Mouse (Mus musculus) stomach, embryonic 14.5 days (tissue): ENCODE measurements around the gene Aff3. TPM values are rescaled to one million over a fixed set of nuclear protein-coding genes. Genes with fewer than 3 reads are reported as not detected.

Experiments used
- ATAC-seq: fragments of 200-750 bp; cut with Nextera tagmentation; 2 replicates; pipeline ENCODE4 v1.8.0; 2017; ENCODE audit warnings: low read depth, moderate TSS enrichment; ENCODE audit not compliant: insufficient number of reproducible peaks, insufficient read depth, low FRiP score
- H3K27ac ChIP-seq: fragments of 300-500 bp; sonication (generic); 2 replicates; pipeline ENCODE4 v1.5.1; 2014; ENCODE audit warnings: mild to moderate bottlenecking, low read length, moderate library complexity, mixed read lengths
- H3K27me3 ChIP-seq: fragments of 300-500 bp; sonication (generic); 2 replicates; pipeline ENCODE4 v1.6.1; 2014; ENCODE audit warnings: low read length, control low read depth, mixed read lengths; ENCODE audit not compliant: control insufficient read depth, insufficient read depth
- H3K36me3 ChIP-seq: fragments of 300-500 bp; sonication (generic); 2 replicates; pipeline ENCODE4 v1.6.1; 2014; ENCODE audit warnings: mild to moderate bottlenecking, control low read depth, low read length, moderate library complexity, mixed read lengths; ENCODE audit not compliant: control insufficient read depth, insufficient read depth
- H3K4me1 ChIP-seq: fragments of 300-500 bp; sonication (generic); 2 replicates; pipeline ENCODE4 v1.6.1; 2014; ENCODE audit warnings: low read length, control low read depth, mixed read lengths; ENCODE audit not compliant: control insufficient read depth, insufficient read depth
- H3K4me2 ChIP-seq: fragments of 300-500 bp; sonication (generic); replicated peaks from 2 replicates; pipeline ENCODE4 v1.6.1; 2014; ENCODE audit warnings: low read depth, low read length, control low read depth
- H3K4me3 ChIP-seq: fragments of 300-500 bp; sonication (generic); 2 replicates; pipeline ENCODE4 v1.5.1; 2014; ENCODE audit warnings: low read depth, low read length, control low read depth
- H3K9ac ChIP-seq: fragments of 300-500 bp; sonication (generic); replicated peaks from 2 replicates; pipeline ENCODE4 v1.6.1; 2014; ENCODE audit warnings: low read depth, mild to moderate bottlenecking, control low read depth, low read length, moderate library complexity, mixed read lengths
- H3K9me3 ChIP-seq: fragments of 300-500 bp; sonication (generic); 2 replicates; pipeline ENCODE4 v1.6.1; 2016; ENCODE audit warnings: low read depth, low read length, control low read depth; ENCODE audit not compliant: control insufficient read depth
- WGBS: fragments of 180-500 bp; shearing (Covaris S2); extraction: QIAGEN DNeasy Blood & Tissue Kit; methylation state at CpG from one replicate; pipeline ENCODE4 v1.1.7; 2014; 5-methylcytosine and 5-hydroxymethylcytosine counted together
- polyA plus RNA-seq: library from polyadenylated mRNA; unstranded; fragments of >200 nt; fragmentation: Nextera tagmentation; extraction: Ambion mirVana; gene quantifications from 2 replicates; pipeline ENCODE4 v1.2.1, GENCODE M21; 2014

The Aff3 gene
- polyA plus RNA-seq, 1 experiment from 2014 or later, result 8.2 TPM

DNA sequence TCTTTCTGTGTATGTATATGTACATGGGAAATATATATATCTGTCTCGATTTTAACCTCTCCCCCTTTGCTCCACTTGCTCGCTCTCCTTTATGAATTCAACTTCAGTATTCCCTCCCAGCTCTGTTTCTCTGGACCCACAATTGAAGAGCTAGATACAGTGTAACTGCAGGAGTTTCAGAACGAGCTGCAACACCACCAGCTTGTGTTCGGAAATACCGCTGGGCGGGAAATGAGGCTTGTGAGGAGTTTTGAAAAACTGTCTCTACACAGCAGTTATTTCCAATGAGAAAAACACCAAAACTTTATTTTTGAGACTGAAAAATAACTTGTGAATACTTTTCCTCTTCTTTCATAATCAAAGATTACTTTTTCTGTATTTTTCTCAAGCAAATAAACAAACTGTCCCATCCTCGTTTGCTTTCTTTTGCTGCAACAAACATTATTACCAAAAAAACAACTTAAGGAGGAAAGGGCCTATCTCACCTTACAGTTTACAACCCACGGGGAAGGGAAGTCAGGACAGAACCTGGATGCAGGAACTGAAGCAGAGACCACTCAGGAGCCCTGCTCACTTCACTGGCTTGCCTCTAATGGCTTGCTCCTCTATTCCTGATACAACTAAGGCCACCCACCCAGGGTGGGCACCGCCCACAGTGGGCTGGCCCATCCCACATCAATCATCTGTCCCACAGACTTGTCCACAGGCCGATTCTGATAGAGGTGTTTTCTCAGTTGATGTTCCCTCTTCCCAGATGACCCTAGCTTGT is 533.9 kb downstream of the Aff3 start:
- no peak for ATAC-seq
- Histone ChIP-seq H3K36me3 (no peaks in the 10 kb centered on the region), H3K4me2 (no peak overlapping the region), H3K4me3 (no peak overlapping the region), H3K4me1 (peaks cover 12% of the 10 kb centered on the region; the same call in 1 of the 2 replicates), H3K9me3 (no peaks in the 10 kb centered on the region), H3K27me3 (no peaks in the 10 kb centered on the region), H3K9ac (peak overlapping the region; percentile 87; the same call in 1 of the 2 replicates), H3K27ac (no peak overlapping the region; the same call in 1 of the 2 replicates)
- WGBS, result 39% methylated on average over 10 of the region's 10 CpGs

DNA sequence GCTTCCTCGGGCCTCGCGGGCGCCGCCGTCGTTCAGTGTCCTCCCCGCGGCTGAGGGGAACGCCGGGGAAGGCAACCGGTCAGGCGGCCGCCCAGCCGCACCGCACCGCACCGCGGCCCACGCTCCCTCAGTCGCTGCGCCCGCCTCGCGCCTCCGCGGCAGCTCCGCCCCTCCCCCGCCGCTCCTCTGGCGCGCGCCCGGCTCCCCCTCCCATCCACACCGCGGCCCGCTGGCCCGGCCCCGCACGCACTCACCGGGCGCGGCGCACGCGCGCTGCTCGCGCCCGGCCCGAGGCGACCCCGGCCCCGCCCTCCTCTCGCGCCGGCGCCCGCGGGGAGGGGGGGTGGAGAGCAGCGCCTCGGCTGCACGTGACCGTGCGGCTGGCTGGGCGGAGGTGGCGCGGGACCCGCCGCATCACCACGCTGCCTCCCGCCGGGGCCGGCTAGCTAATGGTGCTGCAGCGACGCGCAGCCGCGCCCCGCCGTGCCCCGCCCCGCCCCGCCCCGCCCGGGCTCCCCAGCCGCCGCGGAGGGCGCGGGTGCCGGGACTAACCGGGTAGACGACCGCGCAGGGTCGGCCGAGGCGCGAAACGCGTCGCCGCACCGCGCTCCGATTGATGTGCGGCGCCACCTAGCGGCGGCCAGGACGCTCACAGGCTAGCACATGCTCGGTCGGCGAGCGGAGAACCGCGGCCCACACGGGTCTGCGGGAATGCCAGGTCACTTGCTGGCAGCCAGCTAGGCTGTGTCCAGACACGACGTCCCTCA is 535.1 kb downstream of the Aff3 start, which contains the start of gene Rev1:
Gene Rev1 (minus strand): TSS at position 301 of the 767 bp plus-strand sequence.
- under 1% methylated on average over 63 of the region's 122 CpGs for WGBS

DNA sequence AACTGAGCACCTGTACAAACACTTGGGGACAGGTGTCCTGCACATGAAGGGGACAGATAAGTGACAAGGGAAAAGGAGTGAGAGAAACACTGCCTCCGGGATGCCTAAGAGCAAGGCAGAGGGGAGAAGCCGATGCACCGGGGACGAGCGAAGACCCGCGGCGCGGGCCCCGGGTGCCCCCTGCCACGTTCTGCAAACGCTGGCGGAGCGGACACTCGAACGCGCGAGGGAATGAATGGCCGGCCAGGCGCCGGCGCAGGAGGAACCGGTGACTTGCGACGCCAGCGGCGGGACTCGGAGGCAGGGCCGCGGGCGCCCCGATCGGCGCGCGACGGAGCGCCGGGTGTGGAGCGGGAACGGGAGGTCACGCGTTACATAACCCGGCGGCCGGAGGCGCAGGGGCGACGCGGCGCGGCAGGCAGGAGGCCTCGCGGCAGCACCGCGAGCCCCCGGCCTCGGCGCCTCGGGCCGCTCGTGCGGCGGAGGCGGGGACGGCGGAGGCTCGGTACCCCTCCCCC is 535.8 kb downstream of the Aff3 start:
- peak overlapping the region; percentile 87 for H3K9ac ChIP-seq
- no peaks in the 10 kb centered on the region for H3K36me3 ChIP-seq
- H3K4me1 ChIP-seq, result peaks cover 12% of the 10 kb centered on the region; the same call in 1 of the 2 replicates
- peak overlapping the region; percentile 67 for H3K4me2 ChIP-seq
- H3K27ac ChIP-seq, result peak overlapping the region; percentile 80
- H3K9me3 ChIP-seq, result no peaks in the 10 kb centered on the region
- WGBS, result under 1% methylated on average over 50 of the region's 68 CpGs
- H3K4me3 ChIP-seq, result peak overlapping the region; percentile 85
- ATAC-seq, result no peak; the same call in 1 of the 2 replicates
- no peaks in the 10 kb centered on the region for H3K27me3 ChIP-seq

More for the DNA sequence above, 535.1 kb downstream of the Aff3 start, which contains the start of gene Rev1:
- H3K27ac ChIP-seq, result peak within 1 kb of the TSS; percentile 80
- ATAC-seq, result peak; percentile 94
- no peaks in the 10 kb centered on the region for H3K36me3 ChIP-seq
- peak within 1 kb of the TSS; percentile 85 for H3K4me3 ChIP-seq
- peak within 1 kb of the TSS; percentile 87 for H3K9ac ChIP-seq
- H3K9me3 ChIP-seq, result no peaks in the 10 kb centered on the region
- H3K4me1 ChIP-seq, result peaks cover 12% of the 10 kb centered on the region; the same call in 1 of the 2 replicates
- no peaks in the 10 kb centered on the region for H3K27me3 ChIP-seq
- peak within 1 kb of the TSS; percentile 67 for H3K4me2 ChIP-seq

Other genes starting within 250 kb of the Aff3 start
- 2.0 and 2.2 TPM in 2 replicates for gene Lonrf2, start 171.8 kb upstream of the Aff3 start, polyA plus RNA-seq
- gene Chst10, start 233.2 kb upstream of the Aff3 start, polyA plus RNA-seq, result 5.6 and 6.5 TPM in 2 replicates